Mouse (Mus musculus) B cell, adult (primary cell): ENCODE results near the gene Dcaf1. TPM values are rescaled to one million over a fixed set of nuclear protein-coding genes. Genes with fewer than 3 reads are reported as not detected.

Source experiments
- total RNA-seq: library from RNA; stranded (reverse); gene quantifications from 4 replicates; pipeline ENCODE4 v1.2.4, GENCODE M21; 2023; ENCODE audit not compliant: inconsistent age

Gene Dcaf1
- total RNA-seq, result 32.6 to 47.7 TPM (median 38.8 TPM) in 4 replicates

DNA sequence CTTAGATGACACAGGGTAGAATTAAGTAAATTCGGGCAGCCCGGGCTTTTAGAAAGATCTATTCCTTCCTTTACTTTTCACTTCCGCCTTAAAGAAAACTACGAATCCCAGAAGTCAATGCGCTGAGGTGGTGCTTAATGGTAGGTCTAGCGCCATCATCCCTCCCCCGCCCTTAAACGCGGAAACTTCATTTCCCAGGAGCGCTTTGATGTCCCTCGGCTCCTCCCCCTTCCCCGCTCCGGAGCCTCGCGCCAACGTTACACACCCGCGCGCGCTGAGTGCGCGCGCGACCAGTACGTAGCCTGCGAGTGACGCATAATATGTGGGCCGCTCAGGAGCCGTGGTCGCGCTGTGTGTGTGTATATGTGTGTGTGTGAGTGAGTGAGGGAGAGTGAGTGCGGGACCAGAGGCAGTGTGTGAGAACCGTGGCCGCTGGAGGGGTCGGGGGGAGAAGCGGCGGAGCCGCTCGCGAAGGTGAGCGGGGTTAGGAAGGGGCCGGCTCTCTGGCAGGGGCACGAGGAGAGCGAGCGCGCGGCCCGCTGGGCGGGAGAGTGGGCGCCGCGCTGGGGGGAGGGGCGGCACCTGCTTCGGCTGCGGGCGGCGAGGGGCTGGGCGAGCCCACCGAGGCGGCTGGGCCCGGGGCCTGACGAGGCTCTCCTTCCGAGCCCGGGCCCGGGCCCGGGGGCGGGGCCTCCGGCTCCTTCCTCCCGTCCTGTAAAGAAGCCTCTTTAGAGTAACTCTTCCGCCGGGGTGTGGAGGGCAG is at the start of gene Dcaf1:
Gene Dcaf1 (plus strand): TSS at position 257 of the 763 bp plus-strand sequence.

GRCm38 (mm10) chr9:106788812-106789321 is 32.8 kb upstream of the Dcaf1 start, which contains the start of gene Rad54l2:
Gene Rad54l2 (minus strand): TSS chr9:106789194.

GRCm38 (mm10) chr9:106886828-106887702 is 65.4 kb downstream of the Dcaf1 start, which contains the start of gene Rbm15b:
Gene Rbm15b (minus strand): TSS chr9:106887428.

DNA sequence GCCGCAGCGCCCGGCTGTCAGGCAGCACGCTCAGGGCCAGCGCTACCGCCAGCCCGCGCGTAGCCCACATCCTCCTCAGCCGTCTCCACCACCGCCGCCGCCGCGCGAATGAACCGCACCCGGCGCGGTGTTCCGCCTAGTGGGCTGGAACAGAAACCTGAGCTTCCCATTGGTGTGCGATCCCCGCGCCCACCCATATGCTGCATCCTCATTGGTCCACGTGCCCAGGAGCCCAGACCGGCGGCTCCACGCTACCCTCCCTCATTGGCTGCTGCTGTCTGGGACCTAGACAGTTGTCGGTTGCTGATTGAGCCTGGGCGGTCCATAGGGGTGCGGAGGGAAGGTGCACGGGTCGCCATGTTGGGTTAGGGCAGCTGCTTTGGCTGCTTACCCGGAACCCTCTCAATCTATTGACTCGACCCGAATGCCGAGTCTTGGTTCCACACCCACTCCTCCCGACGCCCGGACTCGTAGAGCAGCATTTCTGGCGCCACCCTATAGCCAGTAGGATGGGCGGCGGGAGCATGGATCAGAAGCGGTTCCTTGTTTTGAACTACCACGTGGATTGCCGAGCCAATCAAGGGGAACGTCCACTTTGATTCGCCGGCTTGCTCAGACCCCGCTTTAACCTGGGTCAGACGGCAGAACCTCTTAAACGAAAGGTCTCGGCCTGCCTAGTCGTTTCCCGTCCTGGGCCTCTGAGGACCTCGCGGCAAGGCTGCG is 70.3 kb downstream of the Dcaf1 start, which contains the start of gene Manf:
Gene Manf (minus strand): TSS at position 151 of the 723 bp plus-strand sequence.

Other genes with a start within 250 kb of the Dcaf1 start
- gene Iqcf6, start 195.3 kb upstream of the Dcaf1 start, total RNA-seq, result not detected in 4 replicates
- not detected in 4 replicates for gene Grm2, start 165.8 kb upstream of the Dcaf1 start, total RNA-seq
- 33.3 to 39.5 TPM (median 36.0 TPM) in 4 replicates for gene Tex264, start 135.9 kb upstream of the Dcaf1 start, total RNA-seq
- 29.6 to 37.8 TPM (median 34.4 TPM) in 4 replicates for gene Rad54l2, start 32.7 kb upstream of the Dcaf1 start, total RNA-seq
- 25.8 to 43.4 TPM (median 40.4 TPM) in 4 replicates for gene Rbm15b, start 65.6 kb downstream of the Dcaf1 start, total RNA-seq
- 119 to 168 TPM (median 130 TPM) in 4 replicates for gene Manf, start 70.1 kb downstream of the Dcaf1 start, total RNA-seq